Comparison of ENCODE assay signal across 25 mouse cellular contexts in the genomic region with DNA sequence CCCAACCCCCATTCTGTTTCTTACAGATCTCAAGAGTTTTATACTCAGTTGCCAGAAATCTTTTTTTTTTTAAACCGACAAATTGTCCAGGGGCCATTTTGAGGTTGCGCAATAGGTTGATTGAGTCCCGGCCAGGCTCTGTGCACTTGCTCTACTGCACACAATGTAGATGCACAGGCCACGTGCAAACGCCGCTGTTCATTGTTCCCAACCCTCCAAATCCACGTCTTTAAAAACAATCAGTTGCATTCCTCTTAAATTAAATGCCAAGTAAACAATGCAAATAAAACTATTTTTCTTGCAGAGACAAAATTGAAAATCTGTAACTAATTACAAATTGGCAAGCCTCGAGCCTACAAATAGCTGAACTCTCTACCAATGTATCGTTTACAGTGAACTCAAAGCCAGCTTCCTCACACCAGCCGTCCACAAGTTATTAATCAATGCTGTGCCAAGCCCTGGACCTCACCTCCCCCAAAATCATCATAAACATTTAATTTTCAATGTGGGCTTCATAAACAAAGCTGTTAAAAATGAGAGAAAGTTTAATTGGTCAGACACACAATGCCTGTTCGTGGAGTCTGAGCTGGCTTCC.
A peak's percentile ranks its signal among the peaks of the same experiment; 100 is the strongest.
DNase-seq lines count a peak whose midpoint lies in the region; ATAC-seq and TF ChIP-seq lines count a peak whose summit lies in the region.
"Had no signal": no experiment of that assay in that cellular context is flagged by ENCODE, and none has a peak within 500 bp of the region (broad histone marks: within the 10 kb centered on the region; RNA-seq: fewer than 3 reads in every experiment).

No protein-coding gene starts in this region.

- H3K27me3 ChIP-seq in heart, embryonic 12.5 days (replicated peaks), result 0 out of 2 replicates have a peak, but pooled peaks cover 2% of the 10 kb centered on the region
- H3K27me3 ChIP-seq in limb, embryonic 14.5 days (ENCODE audit: control insufficient read depth, insufficient read depth, low read length), result no peaks in the 10 kb centered on the region
- peaks cover 33% of the 10 kb centered on the region for H3K27me3 ChIP-seq in limb, embryonic 10.5 days (ENCODE audit: low read depth, poor library complexity, severe bottlenecking)
- H3K27me3 ChIP-seq in C2C12 (ENCODE audit: control insufficient read depth, insufficient read depth, insufficient read length), result no peaks in the 10 kb centered on the region
- H3K27me3 ChIP-seq: embryonic facial prominence, embryonic 12.5 days; limb, embryonic 13.5 days; liver, embryonic 15.5 days; stomach, embryonic 15.5 days had no signal

- no peak overlapping the region for H3K27ac ChIP-seq in heart, embryonic 12.5 days (ENCODE audit: poor library complexity, severe bottlenecking)
- H3K27ac ChIP-seq in limb, embryonic 14.5 days (replicated peaks; ENCODE audit: low read depth, low read length), result no peak overlapping the region
- H3K27ac ChIP-seq in limb, embryonic 10.5 days, result no peak overlapping the region
- H3K27ac ChIP-seq: embryonic facial prominence, embryonic 12.5 days; forebrain, embryonic 13.5 days; hindbrain, postnatal 0 days; liver, embryonic 15.5 days; neural tube, embryonic 12.5 days; stomach, embryonic 15.5 days had no signal

- peaks cover 54% of the 10 kb centered on the region for H3K4me1 ChIP-seq in heart, embryonic 12.5 days (replicated peaks)
- H3K4me1 ChIP-seq in limb, embryonic 14.5 days (ENCODE audit: control insufficient read depth, insufficient read depth, low read length), result peaks cover 37% of the 10 kb centered on the region
- peaks cover 58% of the 10 kb centered on the region for H3K4me1 ChIP-seq in limb, embryonic 10.5 days

- H3K4me2 ChIP-seq in heart, embryonic 12.5 days, result no peak overlapping the region
- no peak overlapping the region for H3K4me2 ChIP-seq in limb, embryonic 14.5 days (replicated peaks; ENCODE audit: low read depth, low read length, severe bottlenecking)
- H3K4me2 ChIP-seq: embryonic facial prominence, embryonic 12.5 days; forebrain, embryonic 13.5 days; limb, embryonic 13.5 days; liver, embryonic 15.5 days; neural tube, embryonic 12.5 days; stomach, embryonic 15.5 days had no signal

- H3K4me3 ChIP-seq in heart, embryonic 12.5 days, result no peak overlapping the region
- H3K4me3 ChIP-seq in limb, embryonic 14.5 days (replicated peaks; ENCODE audit: low read length), result no peak overlapping the region
- H3K4me3 ChIP-seq in limb, embryonic 10.5 days, result no peak overlapping the region
- no peak overlapping the region for H3K4me3 ChIP-seq in C2C12 (ENCODE audit: insufficient read depth, poor library complexity, severe bottlenecking)
- H3K4me3 ChIP-seq: embryonic facial prominence, embryonic 12.5 days; forebrain, embryonic 13.5 days; limb, embryonic 13.5 days; liver, embryonic 15.5 days; neural tube, embryonic 12.5 days; stomach, embryonic 15.5 days had no signal

- no peak overlapping the region for H3ac ChIP-seq in C2C12 (ENCODE audit: control insufficient read depth, insufficient read length, low read depth)

- WGBS in heart, embryonic 12.5 days, result 90% methylated on average over 11 of the region's 11 CpGs
- WGBS in limb, embryonic 14.5 days, result 41% methylated on average over 11 of the region's 11 CpGs
- WGBS in limb, embryonic 10.5 days, result 80% methylated on average over 11 of the region's 11 CpGs

- no peaks in the 10 kb centered on the region for H3K79me3 ChIP-seq in C2C12 (ENCODE audit: low read depth)

- ATAC-seq in heart, embryonic 12.5 days (ENCODE audit: insufficient number of reproducible peaks, low FRiP score), result no peak
- ATAC-seq in limb, embryonic 14.5 days (ENCODE audit: low FRiP score, low read depth), result peak; percentile 77; the same call in 1 of the 2 replicates
- ATAC-seq in frontal cortex, adult (ENCODE audit: low TSS enrichment), result no peak
- ATAC-seq: forebrain, embryonic 13.5 days; hindbrain, postnatal 0 days; intestine, embryonic 16.5 days had no signal

- TF ChIP-seq POLR2A in limb, embryonic 14.5 days (IDR thresholded peaks at IDR 0.05; ENCODE audit: borderline replicate concordance, extremely low read depth, insufficient read depth, insufficient read length), result no peak

- no peaks in the 10 kb centered on the region for H3K9me3 ChIP-seq in heart, embryonic 12.5 days (replicated peaks)
- no peaks in the 10 kb centered on the region for H3K9me3 ChIP-seq in limb, embryonic 14.5 days (ENCODE audit: control insufficient read depth, low read length)
- no peaks in the 10 kb centered on the region for H3K9me3 ChIP-seq in limb, embryonic 10.5 days (replicated peaks)
- H3K9me3 ChIP-seq: embryonic facial prominence, embryonic 12.5 days; forebrain, embryonic 13.5 days; limb, embryonic 13.5 days; liver, embryonic 15.5 days; neural tube, embryonic 12.5 days; stomach, embryonic 15.5 days had no signal

- peak; percentile 91 for DNase-seq in heart, adult 11 months
- DNase-seq in limb, embryonic 14.5 days (ENCODE audit: low spot score), result peak; percentile 77
- DNase-seq in limb, embryonic 10.5 days (ENCODE audit: low spot score), result no peak
- DNase-seq in adipocyte (ENCODE audit: low spot score), result peak; percentile 91
- DNase-seq in spleen, adult 18-20 months, result no peak
- DNase-seq: adrenal gland, adult 2 months; cerebellum, adult 18-20 months; cerebellum, postnatal 14 days; kidney, postnatal 36 days; layer of hippocampus, postnatal 36 days; lung, postnatal 10 days; midbrain, embryonic 14.5 days; right cerebral cortex, postnatal 4 days; thymus, postnatal 25 days had no signal

- no peaks in the 10 kb centered on the region for H3K79me2 ChIP-seq in C2C12 (ENCODE audit: control insufficient read depth, insufficient read depth)

- no peaks in the 10 kb centered on the region for H3K36me3 ChIP-seq in heart, embryonic 12.5 days
- no peaks in the 10 kb centered on the region for H3K36me3 ChIP-seq in limb, embryonic 14.5 days (ENCODE audit: control insufficient read depth, insufficient read depth, low read length)
- H3K36me3 ChIP-seq in limb, embryonic 10.5 days, result no peaks in the 10 kb centered on the region
- H3K36me3 ChIP-seq in C2C12 (ENCODE audit: control insufficient read depth, insufficient read depth), result no peaks in the 10 kb centered on the region
- H3K36me3 ChIP-seq: embryonic facial prominence, embryonic 12.5 days; limb, embryonic 13.5 days; liver, embryonic 15.5 days; neural tube, embryonic 12.5 days; stomach, embryonic 15.5 days had no signal

- no peak overlapping the region for H3K9ac ChIP-seq in heart, embryonic 12.5 days
- no peak overlapping the region for H3K9ac ChIP-seq in limb, embryonic 14.5 days (ENCODE audit: low read depth, low read length, severe bottlenecking)
- H3K9ac ChIP-seq: embryonic facial prominence, embryonic 12.5 days; forebrain, embryonic 13.5 days; limb, embryonic 13.5 days; liver, embryonic 15.5 days; neural tube, embryonic 12.5 days; stomach, embryonic 15.5 days had no signal

- TF ChIP-seq CTCF in C2C12 (IDR thresholded peaks at IDR 0.05; ENCODE audit: control insufficient read depth, insufficient read depth, insufficient read length), result no peak

TF ChIP-seq in C2C12, 6 proteins besides CTCF, POLR2A, EP300 and RAD21:
- TF ChIP-seq FOSL1 (IDR thresholded peaks at IDR 0.05; ENCODE audit: insufficient read depth, low read length, poor library complexity, severe bottlenecking), result no peak
- TF ChIP-seq CEBPB (IDR thresholded peaks at IDR 0.05; ENCODE audit: low read depth), result peak; percentile 82

Comparison
In these comparisons a context has a peak if more than half of its experiments do, and no peak if none do; other contexts are left out.
1. DNase-seq: peak in heart, adult 11 months (single experiment), limb, embryonic 14.5 days (single experiment) and adipocyte (single experiment); none in limb, embryonic 10.5 days (single experiment) and spleen, adult 18-20 months (0 of 2).